Mouse (Mus musculus) spleen, adult 2 months (tissue): Measurements from ENCODE around the gene Dock4. TPM values are rescaled to one million over a fixed set of nuclear protein-coding genes. Genes with fewer than 3 reads are reported as not detected.

ENCODE experiments used
- DNase-seq, 2 experiments: peaks; one replicate each; pipeline versions ENCODE4 v3.0.0 to v3.0.0-alpha.2; 2012 to 2021; ENCODE audit warnings: low spot score in 2 of 2, low read depth in 1 of 2
- H3K27ac ChIP-seq: fragments of 200-500 bp; 2 replicates; pipeline ENCODE4 v1.5.1; 2012; ENCODE audit warnings: low read length, inconsistent platforms; ENCODE audit not compliant: insufficient read depth
- H3K27me3 ChIP-seq: fragments of 200-500 bp; 2 replicates; pipeline ENCODE4 v1.6.1; 2012; ENCODE audit warnings: mild to moderate bottlenecking, moderate library complexity, low read length, inconsistent platforms; ENCODE audit not compliant: control insufficient read depth, insufficient read depth
- H3K36me3 ChIP-seq: fragments of 200-500 bp; 2 replicates; pipeline ENCODE4 v1.6.1; 2012; ENCODE audit warnings: mild to moderate bottlenecking, low read length, inconsistent platforms; ENCODE audit not compliant: control insufficient read depth, insufficient read depth
- H3K4me1 ChIP-seq: fragments of 200-500 bp; 2 replicates; pipeline ENCODE4 v1.6.1; 2011; ENCODE audit warnings: inconsistent platforms; ENCODE audit not compliant: control insufficient read depth, insufficient read depth, insufficient read length
- H3K4me3 ChIP-seq: fragments of 200-500 bp; 2 replicates; pipeline ENCODE4 v1.5.1; 2011; ENCODE audit warnings: mild to moderate bottlenecking, inconsistent platforms; ENCODE audit not compliant: insufficient read depth, insufficient read length; ENCODE audit errors: extremely low read depth
- CTCF ChIP-seq: fragments of 200-500 bp; IDR thresholded peaks from 2 replicates; pipeline ENCODE4 v1.5.1; 2011; ENCODE audit warnings: mild to moderate bottlenecking, inconsistent platforms; ENCODE audit not compliant: insufficient read depth, insufficient read length, insufficient replicate concordance; ENCODE audit errors: extremely low read depth
- POLR2A ChIP-seq: fragments of 200-500 bp; IDR thresholded peaks from 2 replicates; pipeline ENCODE4 v1.6.1; 2011; ENCODE audit warnings: low read depth, low read length, inconsistent platforms
- WGBS: fragments of 180-500 bp; shearing (Covaris S2); methylation state at CpG from one replicate; pipeline ENCODE4 v1.1.7; 2018; 5-methylcytosine and 5-hydroxymethylcytosine counted together
- polyA plus RNA-seq: library from polyadenylated mRNA; depleted of rRNA; stranded (reverse); fragments of >200 nt; gene quantifications from 2 replicates; pipeline ENCODE4 v1.2.3, GENCODE M21; 2012; rRNA removed

Dock4 gene
- polyA plus RNA-seq, 1 experiment = 2.3 TPM

GRCm38 (mm10) chr12:40894695-40895094 is 448.9 kb downstream of the Dock4 start:
- H3K4me3 ChIP-seq = no peak overlapping the region
- DNase-seq = no peak
- H3K27ac ChIP-seq = no peak overlapping the region
- H3K27me3 ChIP-seq = no peaks in the 10 kb centered on the region
- 93% methylated on average over 5 of the region's 5 CpGs for WGBS
- TF ChIP-seq POLR2A (no peak), CTCF (no peak)
- no peaks in the 10 kb centered on the region for H3K4me1 ChIP-seq
- no peaks in the 10 kb centered on the region for H3K36me3 ChIP-seq

Other genes with a start within 250 kb of the Dock4 start
- 0.09 and 0.14 TPM in 2 replicates for gene Lsmem1, start 246.5 kb upstream of the Dock4 start, polyA plus RNA-seq
- gene Ifrd1, start 197.4 kb upstream of the Dock4 start, polyA plus RNA-seq = 8.2 and 16.8 TPM in 2 replicates
- gene Zfp277, start 50 bp upstream of the Dock4 start, polyA plus RNA-seq = 2.7 and 2.8 TPM in 2 replicates